Mouse (Mus musculus): ENCODE results near the gene Tmem255a. TPM values are rescaled to one million over a fixed set of nuclear protein-coding genes. Genes with fewer than 3 reads are reported as not detected.
"Not testable (repeated sequence)": the region's sequence is repeated elsewhere in the genome, so short reads cannot be mapped to it uniquely, and the experiment has no call there.

The Tmem255a gene
- polyA plus RNA-seq, 1 experiment from 2014 or later: 13.9 TPM

GRCm38 (mm10) chrX:38181608-38182258, 70.5 kb downstream of the Tmem255a start:
- Histone ChIP-seq H3K27ac (ENCODE audit: low read depth, low read length) (no peak overlapping the region), H3K4me2 (ENCODE audit: low read length) (peak overlapping the region; percentile 62; the same call in 1 of the 2 replicates), H3K9ac (ENCODE audit: low read length) (no peak overlapping the region), H3K4me1 (ENCODE audit: control insufficient read depth, insufficient read depth, low read length) (no peaks in the 10 kb centered on the region), H3K4me3 (ENCODE audit: low read depth, low read length) (no peak overlapping the region), H3K9me3 (replicated peaks; ENCODE audit: control insufficient read depth, low read length) (no peaks in the 10 kb centered on the region), H3K27me3 (replicated peaks; ENCODE audit: control insufficient read depth, insufficient read depth, low read length) (no peaks in the 10 kb centered on the region), H3K36me3 (ENCODE audit: control insufficient read depth, insufficient read depth, low read length) (no peaks in the 10 kb centered on the region)
- ATAC-seq: peak; percentile 68
- DNase-seq (ENCODE audit: low spot score): peak; percentile 70
- WGBS: 28% methylated on average over 15 of the region's 15 CpGs

- no peaks in the 10 kb centered on the region for H3K36me3 ChIP-seq (ENCODE audit: control insufficient read depth, insufficient read depth, low read length)
- H3K4me3 ChIP-seq (ENCODE audit: low read depth, low read length): peak overlapping the region; percentile 36
- H3K9ac ChIP-seq (ENCODE audit: low read length): peak overlapping the region; percentile 35; the same call in 1 of the 2 replicates
- ATAC-seq (peak; percentile 65), DNase-seq (ENCODE audit: low spot score) (no peak)
- H3K27ac ChIP-seq (ENCODE audit: low read depth, low read length): no peak overlapping the region
- no peaks in the 10 kb centered on the region for H3K9me3 ChIP-seq (replicated peaks; ENCODE audit: control insufficient read depth, low read length)
- H3K4me2 ChIP-seq (ENCODE audit: low read length): peak overlapping the region; percentile 62
- H3K4me1 ChIP-seq (ENCODE audit: control insufficient read depth, insufficient read depth, low read length): no peaks in the 10 kb centered on the region
- H3K27me3 ChIP-seq (replicated peaks; ENCODE audit: control insufficient read depth, insufficient read depth, low read length): no peaks in the 10 kb centered on the region
- 37% methylated on average over 38 of the region's 38 CpGs for WGBS
Measured at GRCm38 (mm10) chrX:38180656-38181607, 71.3 kb downstream of the Tmem255a start.

- H3K27ac ChIP-seq (ENCODE audit: low read depth, low read length); H3K9me3 ChIP-seq (replicated peaks; ENCODE audit: control insufficient read depth, low read length): not testable (repeated sequence)
- DNase-seq (ENCODE audit: low spot score): peak; percentile 68
Measured at GRCm38 (mm10) chrX:38179891-38180310, 72.3 kb downstream of the Tmem255a start.

GRCm38 (mm10) chrX:38166592-38166991, 85.6 kb downstream of the Tmem255a start:
- Histone ChIP-seq H3K27ac (ENCODE audit: low read depth, low read length) (no peak overlapping the region), H3K9ac (ENCODE audit: low read length) (no peak overlapping the region), H3K9me3 (replicated peaks; ENCODE audit: control insufficient read depth, low read length) (no peaks in the 10 kb centered on the region), H3K4me2 (ENCODE audit: low read length) (no peak overlapping the region), H3K36me3 (ENCODE audit: control insufficient read depth, insufficient read depth, low read length) (no peaks in the 10 kb centered on the region), H3K4me1 (ENCODE audit: control insufficient read depth, insufficient read depth, low read length) (no peaks in the 10 kb centered on the region), H3K4me3 (ENCODE audit: low read depth, low read length) (no peak overlapping the region), H3K27me3 (replicated peaks; ENCODE audit: control insufficient read depth, insufficient read depth, low read length) (no peaks in the 10 kb centered on the region)
- WGBS: 83% methylated on average over 4 of the region's 4 CpGs
- DNase-seq (ENCODE audit: low spot score) (no peak), ATAC-seq (no peak)

More at GRCm38 (mm10) chrX:38179891-38180310, 72.3 kb downstream of the Tmem255a start:
- H3K4me1 ChIP-seq (ENCODE audit: control insufficient read depth, insufficient read depth, low read length); H3K36me3 ChIP-seq (ENCODE audit: control insufficient read depth, insufficient read depth, low read length); H3K27me3 ChIP-seq (replicated peaks; ENCODE audit: control insufficient read depth, insufficient read depth, low read length): not testable (repeated sequence)
- Histone ChIP-seq H3K9ac (ENCODE audit: low read length) (peak overlapping the region; percentile 29; the same call in 1 of the 2 replicates), H3K4me2 (ENCODE audit: low read length) (peak overlapping the region; percentile 38), H3K4me3 (ENCODE audit: low read depth, low read length) (peak overlapping the region; percentile 19)
- 34% methylated on average over 19 of the region's 19 CpGs for WGBS
- ATAC-seq: peak; percentile 78

- no peaks in the 10 kb centered on the region for H3K4me1 ChIP-seq (ENCODE audit: control insufficient read depth, insufficient read depth, low read length)
- no peaks in the 10 kb centered on the region for H3K9me3 ChIP-seq (replicated peaks; ENCODE audit: control insufficient read depth, low read length)
- no peak overlapping the region for H3K27ac ChIP-seq (ENCODE audit: low read depth, low read length)
- ATAC-seq: no peak
- no peaks in the 10 kb centered on the region for H3K36me3 ChIP-seq (ENCODE audit: control insufficient read depth, insufficient read depth, low read length)
- no peak overlapping the region for H3K9ac ChIP-seq (ENCODE audit: low read length)
- 75% methylated on average over 9 of the region's 9 CpGs for WGBS
- H3K27me3 ChIP-seq (replicated peaks; ENCODE audit: control insufficient read depth, insufficient read depth, low read length): no peaks in the 10 kb centered on the region
- H3K4me3 ChIP-seq (ENCODE audit: low read depth, low read length): no peak overlapping the region
- no peak overlapping the region for H3K4me2 ChIP-seq (ENCODE audit: low read length)
- no peak for DNase-seq (ENCODE audit: low spot score)
Measured at GRCm38 (mm10) chrX:38166064-38166463, 86.2 kb downstream of the Tmem255a start.

- Histone ChIP-seq H3K27ac (ENCODE audit: low read depth, low read length) (no peak overlapping the region), H3K4me2 (ENCODE audit: low read length) (no peak overlapping the region), H3K9me3 (replicated peaks; ENCODE audit: control insufficient read depth, low read length) (no peaks in the 10 kb centered on the region), H3K4me3 (ENCODE audit: low read depth, low read length) (no peak overlapping the region), H3K4me1 (ENCODE audit: control insufficient read depth, insufficient read depth, low read length) (no peaks in the 10 kb centered on the region), H3K36me3 (ENCODE audit: control insufficient read depth, insufficient read depth, low read length) (no peaks in the 10 kb centered on the region), H3K9ac (ENCODE audit: low read length) (no peak overlapping the region), H3K27me3 (replicated peaks; ENCODE audit: control insufficient read depth, insufficient read depth, low read length) (no peaks in the 10 kb centered on the region)
- 88% methylated on average over 3 of the region's 3 CpGs for WGBS
- ATAC-seq (no peak), DNase-seq (ENCODE audit: low spot score) (no peak)
Measured at GRCm38 (mm10) chrX:38165315-38165714, 86.9 kb downstream of the Tmem255a start.

- H3K9ac ChIP-seq (ENCODE audit: low read length): no peak overlapping the region
- ATAC-seq (no peak), DNase-seq (ENCODE audit: low spot score) (peak; percentile 3)
- 64% methylated on average over 1 of the region's 1 CpGs for whole genome bisulfite sequencing
- H3K4me2 ChIP-seq (ENCODE audit: low read length): no peak overlapping the region
- no peaks in the 10 kb centered on the region for H3K27me3 ChIP-seq (replicated peaks; ENCODE audit: control insufficient read depth, insufficient read depth, low read length)
- no peaks in the 10 kb centered on the region for H3K36me3 ChIP-seq (ENCODE audit: control insufficient read depth, insufficient read depth, low read length)
- no peaks in the 10 kb centered on the region for H3K4me1 ChIP-seq (ENCODE audit: control insufficient read depth, insufficient read depth, low read length)
- H3K4me3 ChIP-seq (ENCODE audit: low read depth, low read length): no peak overlapping the region
- no peaks in the 10 kb centered on the region for H3K9me3 ChIP-seq (replicated peaks; ENCODE audit: control insufficient read depth, low read length)
- no peak overlapping the region for H3K27ac ChIP-seq (ENCODE audit: low read depth, low read length)
Measured at GRCm38 (mm10) chrX:38159097-38159496, 93.1 kb downstream of the Tmem255a start.

All from forebrain, embryonic 14.5 days (tissue).